Mouse (Mus musculus) liver, embryonic 16.5 days (tissue): ENCODE results near the gene Phactr2. TPM values are rescaled to one million over a fixed set of nuclear protein-coding genes. Genes with fewer than 3 reads are reported as not detected.
"Not testable (repeated sequence)": the region's sequence is repeated elsewhere in the genome, so short reads cannot be mapped to it uniquely, and the experiment has no call there.

Experiments used
- ATAC-seq: fragments of 200-750 bp; cut with Nextera tagmentation; 2 replicates; pipeline ENCODE4 v1.8.0; 2017; ENCODE audit warnings: low read depth, mild to moderate bottlenecking, moderate number of reproducible peaks, moderate library complexity
- H3K27ac ChIP-seq: fragments of 300-500 bp; sonication (generic); 2 replicates; pipeline ENCODE4 v1.5.1; 2014; ENCODE audit warnings: mild to moderate bottlenecking, low read length
- H3K27me3 ChIP-seq: fragments of 300-500 bp; sonication (generic); 2 replicates; pipeline ENCODE4 v1.6.1; 2014; ENCODE audit warnings: low read depth, low read length, mixed read lengths; ENCODE audit not compliant: control insufficient read depth, insufficient read depth
- H3K36me3 ChIP-seq: fragments of 300-500 bp; sonication (generic); 2 replicates; pipeline ENCODE4 v1.6.1; 2014; ENCODE audit warnings: mild to moderate bottlenecking; ENCODE audit not compliant: control insufficient read depth, insufficient read depth
- H3K4me1 ChIP-seq: fragments of 300-500 bp; sonication (generic); 2 replicates; pipeline ENCODE4 v1.6.1; 2014; ENCODE audit warnings: low read depth, low read length, mixed read lengths; ENCODE audit not compliant: control insufficient read depth
- H3K4me2 ChIP-seq: fragments of 300-500 bp; sonication (generic); 2 replicates; pipeline ENCODE4 v1.6.1; 2014; ENCODE audit warnings: low read depth, low read length, mixed read lengths
- H3K4me3 ChIP-seq: fragments of 300-500 bp; sonication (generic); 2 replicates; pipeline ENCODE4 v1.5.1; 2014; ENCODE audit warnings: low read depth, mild to moderate bottlenecking, low read length
- H3K9ac ChIP-seq: fragments of 300-500 bp; sonication (generic); 2 replicates; pipeline ENCODE4 v1.6.1; 2014; ENCODE audit warnings: low read depth, low read length
- H3K9me3 ChIP-seq: fragments of 300-500 bp; sonication (generic); replicated peaks from 2 replicates; pipeline ENCODE4 v1.6.1; 2016; ENCODE audit warnings: low read length; ENCODE audit not compliant: control insufficient read depth
- WGBS: fragments of 180-500 bp; shearing (Covaris S2); extraction: QIAGEN DNeasy Blood & Tissue Kit; methylation state at CpG from one replicate; pipeline ENCODE4 v1.1.7; 2014; ENCODE audit not compliant: insufficient replicate concordance; 5-methylcytosine and 5-hydroxymethylcytosine counted together
- polyA plus RNA-seq: library from polyadenylated mRNA; unstranded; fragments of >200 nt; fragmentation: Nextera tagmentation; extraction: Ambion mirVana; gene quantifications from 2 replicates; pipeline ENCODE4 v1.2.1, GENCODE M21; 2015

The Phactr2 gene
- polyA plus RNA-seq, 1 experiment from 2014 or later, result 3.4 TPM

- ATAC-seq, result no peak
- Histone ChIP-seq H3K4me2 (no peak overlapping the region), H3K4me3 (no peak overlapping the region), H3K4me1 (peaks cover 3% of the 10 kb centered on the region; the same call in 1 of the 2 replicates), H3K27me3 (no peaks in the 10 kb centered on the region), H3K9ac (no peak overlapping the region), H3K9me3 (no peaks in the 10 kb centered on the region; the same call in 1 of the 2 replicates), H3K27ac (no peak overlapping the region), H3K36me3 (no peaks in the 10 kb centered on the region)
- WGBS, result 22% methylated on average over 1 of the region's 1 CpGs
These were observed 275.0 kb downstream of the Phactr2 start for GRCm38 (mm10) chr10:13199234-13199633.

- H3K27ac ChIP-seq, result no peak overlapping the region
These were observed 277.2 kb downstream of the Phactr2 start for GRCm38 (mm10) chr10:13196872-13197507.

GRCm38 (mm10) chr10:13193496-13193895, 280.7 kb downstream of the Phactr2 start:
- Histone ChIP-seq H3K4me3 (peak overlapping the region; percentile 97), H3K4me2 (peak overlapping the region; percentile 74)
- not testable (repeated sequence) for H3K36me3 ChIP-seq, H3K27ac ChIP-seq, H3K4me1 ChIP-seq, H3K27me3 ChIP-seq, ATAC-seq, H3K9me3 ChIP-seq, H3K9ac ChIP-seq
- WGBS, result 77% methylated on average over 7 of the region's 7 CpGs

More at GRCm38 (mm10) chr10:13196872-13197507, 277.2 kb downstream of the Phactr2 start:
- H3K27me3 ChIP-seq, result no peaks in the 10 kb centered on the region
- ATAC-seq, result no peak
- no peak overlapping the region for H3K4me3 ChIP-seq
- no peak overlapping the region for H3K9ac ChIP-seq
- peaks cover 5% of the 10 kb centered on the region for H3K4me1 ChIP-seq
- no peaks in the 10 kb centered on the region for H3K9me3 ChIP-seq
- 66% methylated on average over 8 of the region's 8 CpGs for WGBS
- H3K4me2 ChIP-seq, result no peak overlapping the region
- no peaks in the 10 kb centered on the region for H3K36me3 ChIP-seq

- Histone ChIP-seq H3K4me3 (peak within 1 kb of the TSS; percentile 97), H3K9ac (peak within 1 kb of the TSS; percentile 81), H3K4me2 (peak within 1 kb of the TSS; percentile 74), H3K27ac (peak within 1 kb of the TSS; percentile 91), H3K4me1 (peaks cover 5% of the 10 kb centered on the region), H3K9me3 (no peaks in the 10 kb centered on the region), H3K36me3 (peaks cover 6% of the 10 kb centered on the region), H3K27me3 (no peaks in the 10 kb centered on the region)
- under 1% methylated on average over 43 of the region's 43 CpGs for WGBS
- ATAC-seq, result peak; percentile 100
These were observed 281.4 kb downstream of the Phactr2 start, which contains the start of gene Ltv1 for GRCm38 (mm10) chr10:13192731-13193351. Ltv1 (minus strand) TSS chr10:13193168.

GRCm38 (mm10) chr10:13189881-13190280, 284.3 kb downstream of the Phactr2 start:
- Histone ChIP-seq H3K4me3 (no peak overlapping the region), H3K4me2 (no peak overlapping the region), H3K27me3 (no peaks in the 10 kb centered on the region), H3K36me3 (peaks cover 16% of the 10 kb centered on the region), H3K9ac (no peak overlapping the region), H3K4me1 (peaks cover 5% of the 10 kb centered on the region), H3K27ac (no peak overlapping the region), H3K9me3 (no peaks in the 10 kb centered on the region)
- 78% methylated on average over 5 of the region's 5 CpGs for WGBS
- ATAC-seq, result no peak

- ATAC-seq, result no peak
- no peak overlapping the region for H3K9ac ChIP-seq
- H3K4me3 ChIP-seq, result no peak overlapping the region
- H3K9me3 ChIP-seq, result no peaks in the 10 kb centered on the region
- H3K27me3 ChIP-seq, result no peaks in the 10 kb centered on the region
- peaks cover 23% of the 10 kb centered on the region for H3K36me3 ChIP-seq
- no peak overlapping the region for H3K27ac ChIP-seq
- no peaks in the 10 kb centered on the region for H3K4me1 ChIP-seq
- 80% methylated on average over 3 of the region's 3 CpGs for whole genome bisulfite sequencing
- H3K4me2 ChIP-seq, result no peak overlapping the region
These were observed 287.5 kb downstream of the Phactr2 start for GRCm38 (mm10) chr10:13186754-13187153.

- no peaks in the 10 kb centered on the region for H3K27me3 ChIP-seq
- H3K4me2 ChIP-seq, result no peak overlapping the region
- no peaks in the 10 kb centered on the region for H3K4me1 ChIP-seq
- H3K9me3 ChIP-seq, result no peaks in the 10 kb centered on the region
- 40% methylated on average over 4 of the region's 4 CpGs for WGBS
- no peak for ATAC-seq
- H3K4me3 ChIP-seq, result no peak overlapping the region
- no peak overlapping the region for H3K9ac ChIP-seq
- peaks cover 20% of the 10 kb centered on the region for H3K36me3 ChIP-seq
- H3K27ac ChIP-seq, result no peak overlapping the region
These were observed 289.9 kb downstream of the Phactr2 start for GRCm38 (mm10) chr10:13184170-13184766.

- H3K27me3 ChIP-seq, result no peaks in the 10 kb centered on the region
- no peak overlapping the region for H3K27ac ChIP-seq
- H3K4me2 ChIP-seq, result no peak overlapping the region
- H3K9ac ChIP-seq, result no peak overlapping the region
- ATAC-seq, result no peak
- no peaks in the 10 kb centered on the region for H3K9me3 ChIP-seq
- WGBS, result 81% methylated on average over 7 of the region's 7 CpGs
- H3K4me1 ChIP-seq, result no peaks in the 10 kb centered on the region
- no peak overlapping the region for H3K4me3 ChIP-seq
- peaks cover 27% of the 10 kb centered on the region for H3K36me3 ChIP-seq
These were observed 294.0 kb downstream of the Phactr2 start for GRCm38 (mm10) chr10:13180211-13180610.
